Mouse (Mus musculus) WW6 (cell line): Measurements from ENCODE around the gene Pdrg1.

Source experiments
- DNase-seq: peaks from one replicate; pipeline ENCODE4 v3.0.0-alpha.2; 2013; ENCODE audit warnings: low read depth, low spot score

The Pdrg1 gene

GRCm38 (mm10) chr2:153014758-153015593 lies at the start of gene Pdrg1:
TSS of gene Pdrg1 (minus strand) at chr2:153015427.
- peak; percentile 81 for DNase-seq

- DNase-seq: no peak
Observed at GRCm38 (mm10) chr2:153064190-153064970, 49.2 kb upstream of the Pdrg1 start.

- DNase-seq: no peak
Observed at GRCm38 (mm10) chr2:153063394-153063793, 48.2 kb upstream of the Pdrg1 start.

GRCm38 (mm10) chr2:153060216-153060615 lies 45.0 kb upstream of the Pdrg1 start:
- no peak for DNase-seq

- no peak for DNase-seq
Observed at GRCm38 (mm10) chr2:153058365-153058764, 43.1 kb upstream of the Pdrg1 start.

- DNase-seq: no peak
Observed at GRCm38 (mm10) chr2:153055270-153055920, 40.2 kb upstream of the Pdrg1 start.

- DNase-seq: no peak
Observed at GRCm38 (mm10) chr2:153053896-153054295, 38.7 kb upstream of the Pdrg1 start.

GRCm38 (mm10) chr2:153052700-153053351 lies 37.6 kb upstream of the Pdrg1 start:
- DNase-seq: no peak

GRCm38 (mm10) chr2:153051537-153051936 lies 36.3 kb upstream of the Pdrg1 start:
- no peak for DNase-seq

GRCm38 (mm10) chr2:153051095-153051494 lies 35.9 kb upstream of the Pdrg1 start:
- DNase-seq: no peak

- DNase-seq: no peak
Observed at GRCm38 (mm10) chr2:153049997-153050358, 34.8 kb upstream of the Pdrg1 start.

- DNase-seq: no peak
Observed at GRCm38 (mm10) chr2:153049288-153049996, 34.2 kb upstream of the Pdrg1 start.

GRCm38 (mm10) chr2:153047828-153048465 lies 32.7 kb upstream of the Pdrg1 start:
- DNase-seq: no peak

- no peak for DNase-seq
Observed at GRCm38 (mm10) chr2:153045884-153046299, 30.7 kb upstream of the Pdrg1 start.

GRCm38 (mm10) chr2:153043886-153044285 lies 28.7 kb upstream of the Pdrg1 start:
- no peak for DNase-seq

GRCm38 (mm10) chr2:153036690-153037089 lies 21.5 kb upstream of the Pdrg1 start:
- no peak for DNase-seq

- DNase-seq: no peak
Observed at GRCm38 (mm10) chr2:153033545-153034230, 18.5 kb upstream of the Pdrg1 start.

GRCm38 (mm10) chr2:153032973-153033372 lies 17.7 kb upstream of the Pdrg1 start:
- DNase-seq: no peak

GRCm38 (mm10) chr2:153032083-153032842 lies 17.0 kb upstream of the Pdrg1 start:
- peak; percentile 67 for DNase-seq
